Mouse (Mus musculus): ENCODE measurements at regions not wholly inside any gene's neighbourhood (a gene's known extent, or its start where the extent isn't known, plus 50 kb on each side); places are given as distances from the start of the nearest gene placed in this dataset.
"Not testable (repeated sequence)": the region's sequence is repeated elsewhere in the genome, so short reads cannot be mapped to it uniquely, and the experiment has no call there.

- no peak for DNase-seq (ENCODE audit: low spot score)
Measured at GRCm38 (mm10) chr3:60798862-60799261, 203.7 kb upstream of the P2ry1 start.

GRCm38 (mm10) chr3:60804711-60805293, 197.8 kb upstream of the P2ry1 start:
- no peak for DNase-seq (ENCODE audit: low spot score)

GRCm38 (mm10) chr3:60811924-60812323, 190.7 kb upstream of the P2ry1 start:
- no peak for DNase-seq (ENCODE audit: low spot score)

GRCm38 (mm10) chr3:60813485-60813884, 189.1 kb upstream of the P2ry1 start:
- DNase-seq (ENCODE audit: low spot score), result no peak

GRCm38 (mm10) chr3:60819684-60820281, 182.8 kb upstream of the P2ry1 start:
- no peak for DNase-seq (ENCODE audit: low spot score)

GRCm38 (mm10) chr3:60821463-60821862, 181.1 kb upstream of the P2ry1 start:
- no peak for DNase-seq (ENCODE audit: low spot score)

GRCm38 (mm10) chr3:60826759-60827158, 175.8 kb upstream of the P2ry1 start:
- no peak for DNase-seq (ENCODE audit: low spot score)

- no peak for DNase-seq (ENCODE audit: low spot score)
Measured at GRCm38 (mm10) chr3:60832385-60832784, 170.2 kb upstream of the P2ry1 start.

GRCm38 (mm10) chr3:60841895-60842294, 160.7 kb upstream of the P2ry1 start:
- DNase-seq (ENCODE audit: low spot score), result no peak

GRCm38 (mm10) chr3:60845293-60845692, 157.3 kb upstream of the P2ry1 start:
- DNase-seq (ENCODE audit: low spot score), result peak; percentile 5

- no peak for DNase-seq (ENCODE audit: low spot score)
Measured at GRCm38 (mm10) chr3:60848437-60848836, 154.2 kb upstream of the P2ry1 start.

- no peak for DNase-seq (ENCODE audit: low spot score)
Measured at GRCm38 (mm10) chr3:60853773-60854172, 148.8 kb upstream of the P2ry1 start.

GRCm38 (mm10) chr3:60855734-60856133, 146.9 kb upstream of the P2ry1 start:
- no peak for DNase-seq (ENCODE audit: low spot score)

GRCm38 (mm10) chr3:60858474-60859118, 144.0 kb upstream of the P2ry1 start:
- no peak for DNase-seq (ENCODE audit: low spot score)

- no peak for DNase-seq (ENCODE audit: low spot score)
Measured at GRCm38 (mm10) chr3:60859119-60859515, 143.5 kb upstream of the P2ry1 start.

- DNase-seq (ENCODE audit: low spot score), result not testable (repeated sequence)
Measured at GRCm38 (mm10) chr3:60876858-60877257, 125.7 kb upstream of the P2ry1 start.

- no peak for DNase-seq (ENCODE audit: low spot score)
Measured at GRCm38 (mm10) chr3:60878880-60879279, 123.7 kb upstream of the P2ry1 start.

- DNase-seq (ENCODE audit: low spot score), result no peak
Measured at GRCm38 (mm10) chr3:60884027-60884426, 118.6 kb upstream of the P2ry1 start.

- DNase-seq (ENCODE audit: low spot score), result no peak
Measured at GRCm38 (mm10) chr3:60889191-60889861, 113.3 kb upstream of the P2ry1 start.

- no peak for DNase-seq (ENCODE audit: low spot score)
Measured at GRCm38 (mm10) chr3:60897628-60898269, 104.8 kb upstream of the P2ry1 start.

GRCm38 (mm10) chr3:60898720-60899119, 103.9 kb upstream of the P2ry1 start:
- no peak for DNase-seq (ENCODE audit: low spot score)

GRCm38 (mm10) chr3:60901571-60901970, 101.0 kb upstream of the P2ry1 start:
- DNase-seq (ENCODE audit: low spot score), result no peak

Measured in gastrocnemius, adult 18-20 months (tissue).